Mouse (Mus musculus) midbrain, postnatal 0 days (tissue): ENCODE results near the gene Hist1h2be. TPM values are rescaled to one million over a fixed set of nuclear protein-coding genes. Genes with fewer than 3 reads are reported as not detected.

Source experiments
- ATAC-seq: fragments of 200-750 bp; cut with Nextera tagmentation; 2 replicates; pipeline ENCODE4 v1.8.0; 2017; ENCODE audit warnings: moderate number of reproducible peaks, mild to moderate bottlenecking, moderate TSS enrichment, moderate library complexity; ENCODE audit not compliant: low FRiP score
- DNase-seq: peaks from one replicate; pipeline ENCODE4 v3.0.0-alpha.2; 2015; ENCODE audit warnings: low spot score
- H3K27ac ChIP-seq: fragments of 300-500 bp; sonication (generic); 2 replicates; pipeline ENCODE4 v1.5.1; 2014; ENCODE audit warnings: low read depth, mild to moderate bottlenecking, low read length, mixed read lengths
- H3K27me3 ChIP-seq: fragments of 300-500 bp; sonication (generic); 2 replicates; pipeline ENCODE4 v1.6.1; 2014; ENCODE audit warnings: low read length, control low read depth, mixed read lengths; ENCODE audit not compliant: insufficient read depth
- H3K36me3 ChIP-seq: fragments of 300-500 bp; sonication (generic); 2 replicates; pipeline ENCODE4 v1.6.1; 2014; ENCODE audit warnings: low read length, control low read depth, mixed read lengths; ENCODE audit not compliant: insufficient read depth
- H3K4me1 ChIP-seq: fragments of 300-500 bp; sonication (generic); 2 replicates; pipeline ENCODE4 v1.6.1; 2014; ENCODE audit warnings: mild to moderate bottlenecking, control low read depth, antibody characterized with exemption, low read length, mixed read lengths; ENCODE audit not compliant: insufficient read depth
- H3K4me2 ChIP-seq: fragments of 300-500 bp; sonication (generic); 2 replicates; pipeline ENCODE4 v1.6.1; 2014; ENCODE audit warnings: low read depth, mild to moderate bottlenecking, low read length, mixed read lengths; ENCODE audit not compliant: poor library complexity, severe bottlenecking
- H3K4me3 ChIP-seq: fragments of 300-500 bp; sonication (generic); 2 replicates; pipeline ENCODE4 v1.5.1; 2014; ENCODE audit warnings: low read depth, mild to moderate bottlenecking, low read length, moderate library complexity
- H3K9ac ChIP-seq: fragments of 300-500 bp; sonication (generic); replicated peaks from 2 replicates; pipeline ENCODE4 v1.6.1; 2014; ENCODE audit warnings: mild to moderate bottlenecking, low read length, moderate library complexity, mixed read lengths; ENCODE audit not compliant: poor library complexity, severe bottlenecking
- H3K9me3 ChIP-seq: fragments of 300-500 bp; sonication (generic); 2 replicates; pipeline ENCODE4 v1.6.1; 2016; ENCODE audit warnings: low read length, control low read depth
- CTCF ChIP-seq: IDR thresholded peaks from 2 replicates; pipeline ENCODE4 v1.5.1; 2016; ENCODE audit warnings: antibody characterized with exemption, mild to moderate bottlenecking
- WGBS: fragments of 180-500 bp; shearing (Covaris S2); extraction: QIAGEN DNeasy Blood & Tissue Kit; methylation state at CpG from one replicate; pipeline ENCODE4 v1.1.7; 2014; 5-methylcytosine and 5-hydroxymethylcytosine counted together
- microRNA-seq: library from miRNA; unstranded; fragments of <30 nt; microRNA quantifications from one replicate; pipeline ENCODE4, GENCODE M21; 2016; ENCODE audit warnings: borderline number of aligned reads
- polyA plus RNA-seq: library from polyadenylated mRNA; unstranded; fragments of >200 nt; fragmentation: Nextera tagmentation; extraction: Ambion mirVana; gene quantifications from 2 replicates; pipeline ENCODE4 v1.2.1, GENCODE M21; 2015
- total RNA-seq: library from RNA; depleted of rRNA; stranded (reverse); fragments of >200 nt; gene quantifications from 2 replicates; pipeline ENCODE4 v1.2.3, GENCODE M21; 2014; rRNA removed

Hist1h2be gene
- total and polyA plus RNA-seq, 2 experiments from 2014 or later: 0.33 to 75.1 TPM

GRCm38 (mm10) chr13:23534368-23535131, 86.4 kb downstream of the Hist1h2be start:
- peak overlapping the region; percentile 69 for H3K4me2 ChIP-seq
- H3K27ac ChIP-seq: no peak overlapping the region
- WGBS: under 1% methylated on average over 15 of the region's 15 CpGs
- no peaks in the 10 kb centered on the region for H3K9me3 ChIP-seq
- no peak for ATAC-seq
- peak overlapping the region; percentile 46 for H3K4me3 ChIP-seq
- DNase-seq: no peak
- H3K36me3 ChIP-seq: no peaks in the 10 kb centered on the region
- H3K4me1 ChIP-seq: peaks cover 10% of the 10 kb centered on the region
- no peak for TF ChIP-seq CTCF
- H3K9ac ChIP-seq: no peak overlapping the region
- no peaks in the 10 kb centered on the region for H3K27me3 ChIP-seq

Small RNA genes lying within 50 kb of the gene (microRNA-seq; reads per million reads assigned to microRNA genes)
- gene Gm44297 (not detected), gene Gm44359 (not detected), gene Gm44394 (not detected)

Other genes with a start within 250 kb of the Hist1h2be start
Only the 30 nearest of the 36 such genes appear.
- 0.16 TPM in 1 of 2 replicates, not detected in the other for gene Btn2a2, start 132.3 kb downstream of the Hist1h2be start, total RNA-seq
- not detected in 2 replicates for gene Btn2a2, start 132.3 kb downstream of the Hist1h2be start, polyA plus RNA-seq
- gene Hist1h4h, start 90.1 kb downstream of the Hist1h2be start, total RNA-seq: 1,176 and 1,474 TPM in 2 replicates
- gene Hist1h4h, start 90.1 kb downstream of the Hist1h2be start, polyA plus RNA-seq: 3.9 and 4.0 TPM in 2 replicates
- 52.3 and 293 TPM in 2 replicates for gene Hist1h2af, start 87.2 kb downstream of the Hist1h2be start, total RNA-seq
- gene Hist1h2af, start 87.2 kb downstream of the Hist1h2be start, polyA plus RNA-seq: 0.54 and 1.5 TPM in 2 replicates
- 99.4 and 262 TPM in 2 replicates for gene Hist1h3g, start 85.7 kb downstream of the Hist1h2be start, total RNA-seq
- not detected in 2 replicates for gene Hist1h3g, start 85.7 kb downstream of the Hist1h2be start, polyA plus RNA-seq
- gene Hist1h2bh, start 77.7 kb downstream of the Hist1h2be start, total RNA-seq: 8.7 and 34.2 TPM in 2 replicates
- gene Hist1h2bh, start 77.7 kb downstream of the Hist1h2be start, polyA plus RNA-seq: 0.16 TPM in 1 of 2 replicates, not detected in the other
- 154 and 239 TPM in 2 replicates for gene Hist1h3f, start 77.1 kb downstream of the Hist1h2be start, total RNA-seq
- 0.21 and 0.23 TPM in 2 replicates for gene Hist1h3f, start 77.1 kb downstream of the Hist1h2be start, polyA plus RNA-seq
- gene Hist1h4f, start 69.5 kb downstream of the Hist1h2be start, total RNA-seq: 684 and 753 TPM in 2 replicates
- gene Hist1h4f, start 69.5 kb downstream of the Hist1h2be start, polyA plus RNA-seq: not detected in 2 replicates
- gene Hist1h1d, start 67.9 kb downstream of the Hist1h2be start, total RNA-seq: 21.3 and 23.4 TPM in 2 replicates
- 0.04 and 0.07 TPM in 2 replicates for gene Hist1h1d, start 67.9 kb downstream of the Hist1h2be start, polyA plus RNA-seq
- 203 and 384 TPM in 2 replicates for gene Hist1h3e, start 58.8 kb downstream of the Hist1h2be start, total RNA-seq
- gene Hist1h3e, start 58.8 kb downstream of the Hist1h2be start, polyA plus RNA-seq: 1.2 and 1.9 TPM in 2 replicates
- 76.7 and 98.8 TPM in 2 replicates for gene Hist1h2ae, start 49.9 kb downstream of the Hist1h2be start, total RNA-seq
- gene Hist1h2ae, start 49.9 kb downstream of the Hist1h2be start, polyA plus RNA-seq: 4.5 and 5.9 TPM in 2 replicates
- 248 and 572 TPM in 2 replicates for gene Hist1h2bg, start 49.7 kb downstream of the Hist1h2be start, total RNA-seq
- 2.8 and 4.5 TPM in 2 replicates for gene Hist1h2bg, start 49.7 kb downstream of the Hist1h2be start, polyA plus RNA-seq
- 194 and 327 TPM in 2 replicates for gene Hist1h2bf, start 46.9 kb downstream of the Hist1h2be start, total RNA-seq
- 0.43 TPM in 1 of 2 replicates, not detected in the other for gene Hist1h2bf, start 46.9 kb downstream of the Hist1h2be start, polyA plus RNA-seq
- gene Hist1h2ad, start 46.7 kb downstream of the Hist1h2be start, total RNA-seq: 162 and 232 TPM in 2 replicates
- gene Hist1h2ad, start 46.7 kb downstream of the Hist1h2be start, polyA plus RNA-seq: not detected in 2 replicates
- gene Hist1h3d, start 45.4 kb downstream of the Hist1h2be start, total RNA-seq: 49.8 and 92.5 TPM in 2 replicates
- gene Hist1h3d, start 45.4 kb downstream of the Hist1h2be start, polyA plus RNA-seq: 0.42 and 0.55 TPM in 2 replicates
- 900 and 1,141 TPM in 2 replicates for gene Hist1h4d, start 39.5 kb downstream of the Hist1h2be start, total RNA-seq
- gene Hist1h4d, start 39.5 kb downstream of the Hist1h2be start, polyA plus RNA-seq: 18.0 and 18.8 TPM in 2 replicates
- gene Hist1h1e, start 1.4 kb upstream of the Hist1h2be start, total RNA-seq: 159 and 160 TPM in 2 replicates
- gene Hist1h1e, start 1.4 kb upstream of the Hist1h2be start, polyA plus RNA-seq: 8.0 and 9.5 TPM in 2 replicates
- 16.6 and 45.8 TPM in 2 replicates for gene Hist1h2ac, start 62.8 kb upstream of the Hist1h2be start, total RNA-seq
- gene Hist1h2ac, start 62.8 kb upstream of the Hist1h2be start, polyA plus RNA-seq: 0.21 and 0.28 TPM in 2 replicates
- gene Hist1h2bc, start 63.1 kb upstream of the Hist1h2be start, total RNA-seq: 66.3 and 125 TPM in 2 replicates
- 23.7 and 28.6 TPM in 2 replicates for gene Hist1h2bc, start 63.1 kb upstream of the Hist1h2be start, polyA plus RNA-seq
- 0.93 TPM in 1 of 2 replicates, not detected in the other for gene Hist1h1t, start 74.7 kb upstream of the Hist1h2be start, total RNA-seq
- gene Hist1h1t, start 74.7 kb upstream of the Hist1h2be start, polyA plus RNA-seq: not detected in 2 replicates
- gene Hist1h4c, start 77.3 kb upstream of the Hist1h2be start, total RNA-seq: 622 and 783 TPM in 2 replicates
- gene Hist1h4c, start 77.3 kb upstream of the Hist1h2be start, polyA plus RNA-seq: 1.5 and 2.2 TPM in 2 replicates
- gene Hfe, start 89.7 kb upstream of the Hist1h2be start, total RNA-seq: 1.8 and 2.5 TPM in 2 replicates
- 4.0 and 5.8 TPM in 2 replicates for gene Hfe, start 89.7 kb upstream of the Hist1h2be start, polyA plus RNA-seq
- gene Hist1h1c, start 117.7 kb upstream of the Hist1h2be start, total RNA-seq: 243 and 275 TPM in 2 replicates
- gene Hist1h1c, start 117.7 kb upstream of the Hist1h2be start, polyA plus RNA-seq: 26.1 and 26.5 TPM in 2 replicates
- 206 and 420 TPM in 2 replicates for gene Hist1h3c, start 124.5 kb upstream of the Hist1h2be start, total RNA-seq
- not detected in 2 replicates for gene Hist1h3c, start 124.5 kb upstream of the Hist1h2be start, polyA plus RNA-seq
- 491 and 821 TPM in 2 replicates for gene Hist1h2bb, start 125.6 kb upstream of the Hist1h2be start, total RNA-seq
- 0.61 TPM in 1 of 2 replicates, not detected in the other for gene Hist1h2bb, start 125.6 kb upstream of the Hist1h2be start, polyA plus RNA-seq
- gene Hist1h2ab, start 130.0 kb upstream of the Hist1h2be start, total RNA-seq: 98.5 and 290 TPM in 2 replicates
- gene Hist1h2ab, start 130.0 kb upstream of the Hist1h2be start, polyA plus RNA-seq: 2.1 and 2.4 TPM in 2 replicates
- gene Hist1h3b, start 131.1 kb upstream of the Hist1h2be start, total RNA-seq: 124 and 290 TPM in 2 replicates
- 0.50 and 0.51 TPM in 2 replicates for gene Hist1h3b, start 131.1 kb upstream of the Hist1h2be start, polyA plus RNA-seq
- gene Hist1h4b, start 135.9 kb upstream of the Hist1h2be start, total RNA-seq: 143 and 315 TPM in 2 replicates
- 1.6 and 2.0 TPM in 2 replicates for gene Hist1h4b, start 135.9 kb upstream of the Hist1h2be start, polyA plus RNA-seq
- 171 and 405 TPM in 2 replicates for gene Hist1h4a, start 140.1 kb upstream of the Hist1h2be start, total RNA-seq
- not detected in 2 replicates for gene Hist1h4a, start 140.1 kb upstream of the Hist1h2be start, polyA plus RNA-seq
- gene Hist1h3a, start 141.3 kb upstream of the Hist1h2be start, total RNA-seq: 322 and 620 TPM in 2 replicates
- 0.99 and 1.4 TPM in 2 replicates for gene Hist1h3a, start 141.3 kb upstream of the Hist1h2be start, polyA plus RNA-seq
- gene Hist1h1a, start 142.5 kb upstream of the Hist1h2be start, total RNA-seq: 90.8 and 138 TPM in 2 replicates
- not detected in 2 replicates for gene Hist1h1a, start 142.5 kb upstream of the Hist1h2be start, polyA plus RNA-seq